Mouse (Mus musculus) heart, adult 2 months (tissue): Measurements from ENCODE around the gene Gpatch1.

Experiments used
- CTCF ChIP-seq: fragments of 200-600 bp; IDR thresholded peaks from 2 replicates; pipeline ENCODE4 v1.8.1; 2022; ENCODE audit warnings: antibody characterized with exemption, mild to moderate bottlenecking, moderate library complexity
- POLR2A ChIP-seq: fragments of 200-500 bp; IDR thresholded peaks from 2 replicates; pipeline ENCODE4 v1.6.1; 2011; ENCODE audit warnings: mild to moderate bottlenecking, low read depth, low read length, control low read depth; ENCODE audit not compliant: insufficient read depth

DNA sequence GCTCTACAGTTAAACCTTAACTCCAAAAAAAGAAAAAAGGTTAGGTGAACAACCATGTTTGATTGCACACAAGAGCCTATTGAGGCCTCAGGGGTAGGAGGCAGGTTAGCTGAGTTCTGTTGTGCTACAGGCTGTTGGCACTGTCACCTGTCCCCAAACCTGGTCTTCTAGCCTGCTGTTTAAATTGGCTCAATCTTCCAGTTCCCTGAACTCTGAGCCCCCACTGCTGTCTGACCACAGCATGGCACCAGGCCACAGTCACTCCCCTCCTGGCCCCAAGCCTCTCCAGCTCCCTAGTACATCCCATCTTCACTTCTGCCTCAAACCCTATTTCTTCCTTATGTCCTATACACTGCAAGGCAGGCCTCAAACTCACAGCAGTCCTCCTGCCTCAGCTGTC is 17.4 kb downstream of the Gpatch1 start:
- TF ChIP-seq POLR2A, result no peak
- TF ChIP-seq CTCF, result no peak
